Mouse (Mus musculus): Measurements from ENCODE around the gene Gm36210.

GRCm38 (mm10) chr7:4900523-4900851 is 5.8 kb downstream of the Gm36210 start:
- TF ChIP-seq POLR2A (IDR thresholded peaks at IDR 0.05; ENCODE audit: insufficient read depth, low read depth, low read length) (no peak), EP300 (IDR thresholded peaks at IDR 0.05; ENCODE audit: insufficient read depth, low read depth, low read length) (no peak), CTCF (IDR thresholded peaks at IDR 0.05) (no peak)
